Mouse (Mus musculus) cerebellum, adult 11 months (tissue): Measurements from ENCODE around the gene Snx27.

Source experiments
- DNase-seq: peaks from one replicate; pipeline ENCODE4 v3.0.0; 2022

The Snx27 gene

GRCm38 (mm10) chr3:94476301-94477035, 106.0 kb downstream of the Snx27 start:
- DNase-seq: no peak

- DNase-seq: no peak
These were observed 108.8 kb downstream of the Snx27 start for GRCm38 (mm10) chr3:94473567-94474232.

- DNase-seq: no peak
These were observed 109.4 kb downstream of the Snx27 start for GRCm38 (mm10) chr3:94473115-94473505.

GRCm38 (mm10) chr3:94472447-94473114, 109.9 kb downstream of the Snx27 start:
- DNase-seq: no peak

GRCm38 (mm10) chr3:94468931-94469330, 113.6 kb downstream of the Snx27 start:
- DNase-seq: no peak

GRCm38 (mm10) chr3:94465632-94466430, 116.7 kb downstream of the Snx27 start:
- no peak for DNase-seq

GRCm38 (mm10) chr3:94463926-94464578, 118.5 kb downstream of the Snx27 start:
- DNase-seq: no peak

GRCm38 (mm10) chr3:94459834-94460233, 122.7 kb downstream of the Snx27 start:
- no peak for DNase-seq

GRCm38 (mm10) chr3:94457055-94457454, 125.5 kb downstream of the Snx27 start:
- DNase-seq: no peak

GRCm38 (mm10) chr3:94456529-94457000, 126.0 kb downstream of the Snx27 start:
- peak; percentile 74 for DNase-seq

GRCm38 (mm10) chr3:94449377-94449776, 133.1 kb downstream of the Snx27 start:
- no peak for DNase-seq
